Mouse (Mus musculus) embryo, embryonic 9.5 days (tissue): Measurements from ENCODE around the gene Bcl9l.

Source experiments
- DNase-seq: peaks from one replicate; pipeline ENCODE4 v3.0.0-alpha.2; 2017; ENCODE audit errors: extremely low spot score

The Bcl9l gene

DNA sequence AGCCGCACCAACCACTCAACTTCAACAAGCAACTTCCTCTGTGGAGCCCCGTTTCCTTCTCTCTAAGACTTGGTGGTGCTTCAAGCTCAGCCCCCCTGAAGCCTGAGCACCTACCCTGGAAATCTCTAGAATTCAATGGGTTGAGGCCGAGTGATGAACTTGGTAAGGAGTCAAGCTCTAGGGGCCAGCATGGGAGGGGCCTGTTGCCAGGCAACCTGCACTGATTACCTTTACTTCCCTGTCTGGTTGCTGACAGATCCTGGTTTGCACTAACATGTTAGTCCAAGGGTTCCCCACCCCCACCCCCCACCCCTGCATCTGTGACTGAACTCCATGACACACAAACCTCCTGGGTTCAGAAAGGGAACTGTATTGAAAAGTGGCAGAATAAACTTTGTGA lies 62.4 kb downstream of the Bcl9l start:
- no peak for DNase-seq

DNA sequence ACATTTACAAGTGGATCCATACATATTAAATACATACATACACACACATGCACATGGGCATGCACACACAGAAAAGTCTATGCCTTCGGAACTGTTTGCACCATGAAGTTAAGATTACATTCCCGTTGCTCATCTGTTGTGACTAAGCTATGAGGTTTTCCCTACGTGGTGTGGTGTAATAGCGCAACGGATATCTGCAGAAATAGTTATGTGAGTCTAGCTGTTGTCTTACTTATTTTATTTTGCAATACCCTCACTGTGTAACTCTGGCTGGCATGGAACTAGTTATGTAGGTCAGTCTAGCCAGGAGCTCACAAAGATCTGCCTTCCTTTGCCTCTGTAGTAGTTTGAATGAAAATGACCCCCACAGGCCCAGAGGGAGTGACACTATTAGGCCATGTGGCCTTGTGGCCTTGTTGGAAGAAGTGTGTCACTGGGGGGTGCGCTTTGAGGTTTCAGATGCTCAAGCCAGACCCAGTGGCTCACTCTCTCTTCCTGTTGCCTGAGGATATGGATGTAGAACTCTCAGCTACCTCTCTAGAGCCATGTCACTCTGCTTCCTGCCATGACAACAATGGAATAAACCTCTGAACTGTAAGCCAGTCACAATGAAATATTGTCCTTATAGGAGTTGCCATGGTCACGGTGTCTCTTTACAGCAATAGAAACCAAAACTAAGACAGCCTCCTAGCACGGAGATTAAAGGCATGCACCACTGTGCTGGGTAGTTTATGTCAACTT lies 66.0 kb downstream of the Bcl9l start:
- DNase-seq: no peak

DNA sequence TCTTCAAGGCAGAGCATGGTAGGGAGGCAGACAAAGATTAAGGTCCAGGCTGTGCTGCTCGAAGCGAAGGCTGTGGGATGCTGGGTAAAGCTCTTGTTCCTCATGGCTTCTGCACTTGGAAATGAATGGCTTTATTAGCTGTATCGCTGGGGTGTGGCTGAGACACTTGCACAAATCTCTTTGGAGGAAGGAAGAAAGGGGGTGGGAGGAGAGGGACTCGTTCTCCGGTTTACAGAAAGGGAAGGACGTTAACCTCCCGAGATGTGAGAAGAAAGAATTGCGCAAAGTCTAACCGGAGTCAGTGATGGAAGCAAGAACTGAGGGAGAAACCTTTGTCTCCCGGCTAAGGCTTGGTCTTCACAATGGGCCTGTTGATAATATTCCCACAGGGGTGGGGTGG lies 68.5 kb downstream of the Bcl9l start:
- DNase-seq: no peak

- DNase-seq: no peak
These were observed 69.5 kb downstream of the Bcl9l start for GRCm38 (mm10) chr9:44552161-44552560.
